Mouse (Mus musculus) liver, adult 2 months (tissue): ENCODE results near the gene Rgs7bp.

Source experiments
- CTCF ChIP-seq: fragments of 200-500 bp; IDR thresholded peaks from 2 replicates; pipeline ENCODE4 v1.5.1; 2011; ENCODE audit warnings: low read depth, low read length, control low read depth
- POLR2A ChIP-seq: fragments of 200-500 bp; IDR thresholded peaks from 2 replicates; pipeline ENCODE4 v1.6.1; 2011; ENCODE audit warnings: low read length, control low read depth; ENCODE audit not compliant: insufficient read depth; ENCODE audit errors: extremely low read depth

DNA sequence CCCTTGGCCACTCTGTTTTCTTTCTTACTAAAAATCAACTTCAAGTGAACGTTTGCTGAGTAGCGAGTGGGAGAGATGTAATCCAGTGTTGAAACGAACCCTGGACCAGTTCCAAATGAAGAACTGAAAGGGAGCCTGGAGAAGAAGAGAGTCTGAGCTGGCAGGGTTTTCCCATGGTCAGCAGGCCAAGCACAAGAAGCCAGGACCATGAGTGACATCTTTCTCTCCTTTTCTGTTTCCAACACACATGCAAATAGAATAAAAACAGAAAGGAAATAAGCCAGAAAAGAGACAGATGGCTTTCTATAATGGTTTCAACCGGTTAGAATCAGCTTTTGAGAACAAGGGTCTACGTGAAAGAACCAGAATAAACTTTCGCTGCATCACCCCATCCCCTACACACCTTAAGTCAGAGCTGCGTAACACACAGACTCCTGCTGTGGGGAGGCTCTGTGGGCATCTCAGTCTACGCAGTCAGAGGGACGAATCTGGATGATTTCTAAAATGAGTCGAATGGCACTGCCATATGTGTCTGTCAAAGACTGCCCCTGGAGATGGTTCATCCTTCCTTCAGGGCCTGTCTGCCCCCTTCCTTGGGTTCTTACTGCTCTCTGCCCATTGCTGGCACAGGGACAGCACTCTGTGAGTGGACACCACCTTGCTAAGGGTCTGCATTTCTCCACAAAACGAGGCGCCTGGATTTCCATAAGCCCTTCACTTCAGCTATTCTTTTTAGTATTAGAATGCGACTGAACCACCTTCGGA lies 93.6 kb downstream of the Rgs7bp start:
- TF ChIP-seq CTCF (no peak), POLR2A (no peak)
